Mouse (Mus musculus) ES-Bruce4 (cell line): ENCODE data around the gene Mlycd.

Source experiments
- CTCF ChIP-seq: IDR thresholded peaks from one replicate; pipeline ENCODE4 v1.8.1; 2011; ENCODE audit warnings: low read depth, low read length
- EP300 ChIP-seq: IDR thresholded peaks from 2 replicates; pipeline ENCODE4 v1.6.1; 2011; ENCODE audit warnings: low read depth, low read length; ENCODE audit not compliant: insufficient read depth
- POLR2A ChIP-seq: IDR thresholded peaks from one replicate; pipeline ENCODE4 v1.8.1; 2011; ENCODE audit warnings: low read length; ENCODE audit not compliant: insufficient read depth

- TF ChIP-seq CTCF, result no peak
- no peak for TF ChIP-seq POLR2A
- TF ChIP-seq EP300, result no peak
Observed at GRCm38 (mm10) chr8:119452919-119453318, 58.2 kb downstream of the Mlycd start.
